Mouse (Mus musculus): ENCODE measurements around the gene Dock9. TPM values are rescaled to one million over a fixed set of nuclear protein-coding genes. Genes with fewer than 3 reads are reported as not detected.

The Dock9 gene
- total RNA-seq (2021) (10 to 100 TPM; 24.0 to 25.7 TPM), polyA plus RNA-seq (2012; rRNA removed) (19.8 and 27.1 TPM in 2 replicates)
- long read RNA-seq, partial matches to known transcripts, result 0 of 2 reads
- long read RNA-seq, other reads (novel, unspliced or antisense), result 2 of 2 reads

GRCm38 (mm10) chr14:121797457-121798410, at the start of gene Dock9:
Gene Dock9 (minus strand): TSS chr14:121797837.
- peaks cover 4% of the 10 kb centered on the region for H3K4me1 ChIP-seq (ENCODE audit: control insufficient read depth, insufficient read depth, low read length)
- no peaks in the 10 kb centered on the region for H3K79me2 ChIP-seq (replicated peaks; ENCODE audit: control insufficient read depth, insufficient read depth, low read length)
- intact Hi-C loops (cut with DNase I), result loop anchor here (2.0 to 5.0 kb wide), 4 partner anchors 17 to 150 kb away; partner anchors contain the start of gene Ubac2
- H3K27me3 ChIP-seq (ENCODE audit: control insufficient read depth, insufficient read depth, low read length), result no peaks in the 10 kb centered on the region
- H3K36me3 ChIP-seq (ENCODE audit: control insufficient read depth, insufficient read depth, low read length), result no peaks in the 10 kb centered on the region
- TF ChIP-seq CTCF (IDR thresholded peaks at IDR 0.05), result peak; percentile 40
- peak; percentile 59; the same call in 1 of the 2 replicates for TF ChIP-seq POLR2A (IDR thresholded peaks at IDR 0.05; ENCODE audit: insufficient read depth, low read depth, low read length)
- TF ChIP-seq EP300 (IDR thresholded peaks at IDR 0.05; ENCODE audit: insufficient read depth, low read depth, low read length), result no peak
- H3K4me3 ChIP-seq, result peak within 1 kb of the TSS; percentile 73
- DNase-seq, result peak; percentile 91 to 95
- peak within 1 kb of the TSS; percentile 88 for H3K27ac ChIP-seq
- peak within 1 kb of the TSS; percentile 85 for H3K9ac ChIP-seq (ENCODE audit: low read depth, low read length)
- WGBS, result under 1% methylated on average over 95 of the region's 106 CpGs

- intact Hi-C loops (cut with DNase I), result no loop called here
- no peaks in the 10 kb centered on the region for H3K4me1 ChIP-seq (ENCODE audit: control insufficient read depth, insufficient read depth, low read length)
- TF ChIP-seq CTCF (IDR thresholded peaks at IDR 0.05) (no peak), EP300 (IDR thresholded peaks at IDR 0.05; ENCODE audit: insufficient read depth, low read depth, low read length) (no peak), POLR2A (IDR thresholded peaks at IDR 0.05; ENCODE audit: insufficient read depth, low read depth, low read length) (no peak)
- no peaks in the 10 kb centered on the region for H3K79me2 ChIP-seq (replicated peaks; ENCODE audit: control insufficient read depth, insufficient read depth, low read length)
- no peaks in the 10 kb centered on the region for H3K36me3 ChIP-seq (ENCODE audit: control insufficient read depth, insufficient read depth, low read length)
- no peak overlapping the region for H3K9ac ChIP-seq (ENCODE audit: low read depth, low read length)
- no peak overlapping the region for H3K4me3 ChIP-seq
- WGBS, result 65% methylated on average over 8 of the region's 8 CpGs
- peaks cover 1% of the 10 kb centered on the region; the same call in 1 of the 2 replicates for H3K27me3 ChIP-seq (ENCODE audit: control insufficient read depth, insufficient read depth, low read length)
- H3K27ac ChIP-seq, result no peak overlapping the region
- no peak for DNase-seq
Measured at GRCm38 (mm10) chr14:121844486-121844885, 46.8 kb upstream of the Dock9 start.

- Histone ChIP-seq H3K79me2 (replicated peaks; ENCODE audit: control insufficient read depth, insufficient read depth, low read length) (no peaks in the 10 kb centered on the region), H3K27ac (no peak overlapping the region), H3K36me3 (ENCODE audit: control insufficient read depth, insufficient read depth, low read length) (no peaks in the 10 kb centered on the region), H3K9ac (ENCODE audit: low read depth, low read length) (no peak overlapping the region), H3K27me3 (ENCODE audit: control insufficient read depth, insufficient read depth, low read length) (peaks cover 1% of the 10 kb centered on the region; the same call in 1 of the 2 replicates), H3K4me3 (no peak overlapping the region), H3K4me1 (ENCODE audit: control insufficient read depth, insufficient read depth, low read length) (no peaks in the 10 kb centered on the region)
- DNase-seq, result no peak
- intact Hi-C loops (cut with DNase I), result no loop called here
- 83% methylated on average over 8 of the region's 8 CpGs for WGBS
- TF ChIP-seq POLR2A (IDR thresholded peaks at IDR 0.05; ENCODE audit: insufficient read depth, low read depth, low read length), result no peak
- no peak for TF ChIP-seq EP300 (IDR thresholded peaks at IDR 0.05; ENCODE audit: insufficient read depth, low read depth, low read length)
- no peak for TF ChIP-seq CTCF (IDR thresholded peaks at IDR 0.05)
Measured at GRCm38 (mm10) chr14:121840217-121840616, 42.6 kb upstream of the Dock9 start.

- Histone ChIP-seq H3K36me3 (ENCODE audit: control insufficient read depth, insufficient read depth, low read length) (no peaks in the 10 kb centered on the region), H3K27me3 (ENCODE audit: control insufficient read depth, insufficient read depth, low read length) (peaks cover 1% of the 10 kb centered on the region; the same call in 1 of the 2 replicates), H3K4me3 (no peak overlapping the region), H3K9ac (ENCODE audit: low read depth, low read length) (no peak overlapping the region), H3K4me1 (ENCODE audit: control insufficient read depth, insufficient read depth, low read length) (no peaks in the 10 kb centered on the region), H3K27ac (no peak overlapping the region), H3K79me2 (replicated peaks; ENCODE audit: control insufficient read depth, insufficient read depth, low read length) (no peaks in the 10 kb centered on the region)
- TF ChIP-seq EP300 (IDR thresholded peaks at IDR 0.05; ENCODE audit: insufficient read depth, low read depth, low read length) (no peak), POLR2A (IDR thresholded peaks at IDR 0.05; ENCODE audit: insufficient read depth, low read depth, low read length) (no peak), CTCF (IDR thresholded peaks at IDR 0.05) (no peak)
- no peak for DNase-seq
- intact Hi-C loops (cut with DNase I), result no loop called here
- WGBS, result 79% methylated on average over 4 of the region's 4 CpGs
Measured at GRCm38 (mm10) chr14:121838161-121838560, 40.5 kb upstream of the Dock9 start.

- H3K9ac ChIP-seq (ENCODE audit: low read depth, low read length), result no peak overlapping the region
- H3K4me3 ChIP-seq, result no peak overlapping the region
- H3K27me3 ChIP-seq (ENCODE audit: control insufficient read depth, insufficient read depth, low read length), result no peaks in the 10 kb centered on the region
- DNase-seq, result no peak
- H3K36me3 ChIP-seq (ENCODE audit: control insufficient read depth, insufficient read depth, low read length), result no peaks in the 10 kb centered on the region
- no peak overlapping the region for H3K27ac ChIP-seq
- H3K4me1 ChIP-seq (ENCODE audit: control insufficient read depth, insufficient read depth, low read length), result no peaks in the 10 kb centered on the region
- intact Hi-C loops (cut with DNase I), result no loop called here
- no peaks in the 10 kb centered on the region for H3K79me2 ChIP-seq (replicated peaks; ENCODE audit: control insufficient read depth, insufficient read depth, low read length)
- WGBS, result 88% methylated on average over 2 of the region's 2 CpGs
- no peak for TF ChIP-seq CTCF (IDR thresholded peaks at IDR 0.05)
- no peak for TF ChIP-seq EP300 (IDR thresholded peaks at IDR 0.05; ENCODE audit: insufficient read depth, low read depth, low read length)
- TF ChIP-seq POLR2A (IDR thresholded peaks at IDR 0.05; ENCODE audit: insufficient read depth, low read depth, low read length), result no peak
Measured at GRCm38 (mm10) chr14:121833001-121833520, 35.4 kb upstream of the Dock9 start.
